Mouse (Mus musculus): ENCODE measurements at regions not wholly inside any gene's neighbourhood (a gene's known extent, or its start where the extent isn't known, plus 50 kb on each side); places are given as distances from the start of the nearest gene placed in this dataset.

DNA sequence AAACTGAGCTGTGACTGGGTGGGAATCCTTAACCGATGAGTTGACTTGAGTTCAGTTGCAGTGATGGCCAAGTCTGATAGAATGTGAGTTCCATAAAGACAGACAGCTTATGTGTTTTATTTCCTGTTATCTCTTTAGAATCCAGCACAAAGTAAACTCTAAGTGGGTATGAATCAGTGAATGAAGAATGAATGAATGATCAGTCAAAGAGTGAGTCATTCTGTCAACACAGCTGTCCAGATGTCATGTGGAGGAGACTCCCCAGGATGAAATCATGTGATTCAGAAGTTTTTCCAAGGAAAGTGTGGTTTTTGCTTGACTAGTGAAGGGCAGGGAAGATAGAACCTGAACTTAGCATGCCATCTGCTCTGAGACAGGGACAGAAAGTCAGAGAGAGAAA is 732.0 kb upstream of the A1bg start:
- TF ChIP-seq CTCF (IDR thresholded peaks at IDR 0.05; ENCODE audit: low read depth, low read length) (no peak), POLR2A (IDR thresholded peaks at IDR 0.05; ENCODE audit: extremely low read depth, insufficient read depth, low read length) (no peak)

Data from liver, adult 2 months (tissue).